Mouse (Mus musculus): ENCODE results near the gene Slco1c1.

Slco1c1 gene

GRCm38 (mm10) chr6:141523747-141524640, at the start of gene Slco1c1:
Slco1c1 (plus strand) TSS chr6:141524368.
- DNase-seq: no peak

- DNase-seq: no peak
Measured at GRCm38 (mm10) chr6:141474696-141475095, 49.5 kb upstream of the Slco1c1 start.

GRCm38 (mm10) chr6:141485302-141486021, 38.7 kb upstream of the Slco1c1 start:
- DNase-seq: no peak

GRCm38 (mm10) chr6:141487266-141487665, 36.9 kb upstream of the Slco1c1 start:
- DNase-seq: no peak

- DNase-seq: no peak
Measured at GRCm38 (mm10) chr6:141488619-141489018, 35.5 kb upstream of the Slco1c1 start.

- no peak for DNase-seq
Measured at GRCm38 (mm10) chr6:141494909-141495308, 29.3 kb upstream of the Slco1c1 start.

GRCm38 (mm10) chr6:141495634-141496418, 28.3 kb upstream of the Slco1c1 start:
- no peak for DNase-seq

- DNase-seq: no peak
Measured at GRCm38 (mm10) chr6:141499511-141499910, 24.7 kb upstream of the Slco1c1 start.

GRCm38 (mm10) chr6:141501171-141501570, 23.0 kb upstream of the Slco1c1 start:
- DNase-seq: no peak

GRCm38 (mm10) chr6:141522541-141522940, 1.6 kb upstream of the Slco1c1 start:
- no peak for DNase-seq

GRCm38 (mm10) chr6:141525787-141526186, 1.6 kb downstream of the Slco1c1 start:
- DNase-seq: no peak

- DNase-seq: no peak
Measured at GRCm38 (mm10) chr6:141530865-141531264, 6.7 kb downstream of the Slco1c1 start.

GRCm38 (mm10) chr6:141537298-141537697, 13.1 kb downstream of the Slco1c1 start:
- no peak for DNase-seq

GRCm38 (mm10) chr6:141541136-141541535, 17.0 kb downstream of the Slco1c1 start:
- DNase-seq: no peak

GRCm38 (mm10) chr6:141543344-141543743, 19.2 kb downstream of the Slco1c1 start:
- DNase-seq: no peak

- no peak for DNase-seq
Measured at GRCm38 (mm10) chr6:141558118-141558517, 34.0 kb downstream of the Slco1c1 start.

GRCm38 (mm10) chr6:141567366-141567765, 43.2 kb downstream of the Slco1c1 start:
- DNase-seq: no peak

GRCm38 (mm10) chr6:141567852-141568558, 43.8 kb downstream of the Slco1c1 start:
- no peak for DNase-seq

GRCm38 (mm10) chr6:141568559-141568946, 44.4 kb downstream of the Slco1c1 start:
- DNase-seq: no peak

- DNase-seq: no peak
Measured at GRCm38 (mm10) chr6:141576646-141577200, 52.6 kb downstream of the Slco1c1 start.

GRCm38 (mm10) chr6:141584791-141585403, 60.7 kb downstream of the Slco1c1 start:
- no peak for DNase-seq

- no peak for DNase-seq
Measured at GRCm38 (mm10) chr6:141590002-141590401, 65.8 kb downstream of the Slco1c1 start.
